Mouse (Mus musculus): ENCODE data around the gene Rpl7l1. TPM values are rescaled to one million over a fixed set of nuclear protein-coding genes. Genes with fewer than 3 reads are reported as not detected.

Rpl7l1 gene
- polyA plus RNA-seq, 1 experiment from 2014 or later, result 171 TPM

DNA sequence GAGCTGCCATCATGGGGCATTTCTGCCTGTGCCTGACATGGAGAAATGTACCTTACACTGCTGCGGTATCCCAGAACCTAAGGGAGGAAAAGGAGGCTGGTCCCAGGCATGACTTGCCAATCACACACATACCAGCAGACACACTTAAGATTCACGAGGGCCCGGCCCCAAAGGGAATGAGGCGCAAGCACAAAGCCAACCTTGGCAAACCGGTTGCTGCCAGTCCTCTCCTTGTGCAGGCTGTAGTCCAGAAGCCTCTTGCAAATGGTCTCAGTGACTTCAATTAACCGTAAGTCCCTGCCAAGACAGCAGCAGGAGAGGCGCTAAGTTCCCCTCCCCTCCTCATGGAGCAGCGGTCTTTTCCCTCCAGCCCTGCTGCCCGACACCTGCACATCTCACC lies 39.5 kb downstream of the Rpl7l1 start:
- no peaks in the 10 kb centered on the region for H3K4me1 ChIP-seq (ENCODE audit: insufficient read depth)
- no peak overlapping the region for H3K27ac ChIP-seq (ENCODE audit: low read depth)
- ATAC-seq (ENCODE audit: insufficient read depth) (no peak), DNase-seq (no peak)
- no peak overlapping the region for H3K9ac ChIP-seq
- peaks cover 47% of the 10 kb centered on the region for H3K36me3 ChIP-seq (ENCODE audit: insufficient read depth)
- no peaks in the 10 kb centered on the region for H3K27me3 ChIP-seq (ENCODE audit: insufficient read depth, low read length)
- no peak for TF ChIP-seq CTCF (IDR thresholded peaks at IDR 0.05; ENCODE audit: low read depth)
- H3K4me2 ChIP-seq, result no peak overlapping the region
- 83% methylated on average over 9 of the region's 9 CpGs for WGBS
- no peaks in the 10 kb centered on the region for H3K9me3 ChIP-seq (ENCODE audit: low read depth, low read length)
- no peak overlapping the region for H3K4me3 ChIP-seq (ENCODE audit: low read depth, low read length)

DNA sequence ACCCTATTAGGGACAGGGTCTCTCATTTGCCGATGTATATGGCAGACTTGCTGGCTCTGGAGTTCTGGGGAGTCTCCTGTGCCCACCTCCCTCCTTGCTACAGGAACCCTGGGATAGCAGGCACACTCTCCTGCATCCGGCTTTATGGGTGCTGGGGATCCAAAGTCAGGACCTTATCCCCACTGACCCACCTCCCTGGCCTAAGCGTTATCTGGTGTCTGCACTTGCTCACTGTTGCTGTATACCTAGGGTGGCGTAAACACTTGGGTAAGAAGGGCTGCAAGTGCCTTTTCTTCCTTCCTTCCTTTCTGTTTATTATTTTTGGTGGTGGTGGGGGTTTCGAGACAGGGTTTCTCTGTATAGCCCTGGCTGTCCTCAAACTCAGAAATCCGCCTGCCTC lies 41.2 kb downstream of the Rpl7l1 start:
- WGBS, result 84% methylated on average over 6 of the region's 6 CpGs

DNA sequence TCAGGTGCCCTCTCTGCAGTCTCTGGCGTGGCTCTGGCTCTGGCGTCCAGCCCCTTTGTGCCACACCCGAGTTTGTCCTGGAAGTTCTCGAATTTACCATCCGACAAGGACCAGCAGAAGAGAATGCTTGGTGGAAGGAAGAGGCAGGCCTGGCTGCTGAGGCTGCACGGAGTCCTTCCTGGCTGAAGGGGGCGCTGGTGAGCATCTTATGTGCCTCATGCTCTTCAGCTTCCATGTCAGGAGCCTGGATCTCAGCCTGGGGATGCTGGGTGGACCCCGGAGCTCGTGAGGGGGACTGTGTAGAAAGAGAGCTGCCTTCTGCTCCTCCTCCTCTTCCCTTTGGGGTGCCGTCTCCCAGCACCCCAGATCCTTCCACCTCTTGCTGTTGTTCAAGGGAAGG lies 46.3 kb downstream of the Rpl7l1 start:
- ATAC-seq (ENCODE audit: insufficient read depth) (no peak), DNase-seq (peak; percentile 48)
- no peak overlapping the region for H3K4me2 ChIP-seq
- H3K27me3 ChIP-seq (ENCODE audit: insufficient read depth, low read length), result no peaks in the 10 kb centered on the region
- 60% methylated on average over 9 of the region's 10 CpGs for WGBS
- peak; percentile 58 for TF ChIP-seq CTCF (IDR thresholded peaks at IDR 0.05; ENCODE audit: low read depth)
- H3K4me1 ChIP-seq (ENCODE audit: insufficient read depth), result no peaks in the 10 kb centered on the region
- H3K9me3 ChIP-seq (ENCODE audit: low read depth, low read length), result no peaks in the 10 kb centered on the region
- H3K27ac ChIP-seq (ENCODE audit: low read depth), result no peak overlapping the region
- H3K4me3 ChIP-seq (ENCODE audit: low read depth, low read length), result no peak overlapping the region
- H3K36me3 ChIP-seq (ENCODE audit: insufficient read depth), result peaks cover 23% of the 10 kb centered on the region
- no peak overlapping the region for H3K9ac ChIP-seq

More for the DNA sequence above, 41.2 kb downstream of the Rpl7l1 start:
- ATAC-seq (ENCODE audit: insufficient read depth), result no peak
- Histone ChIP-seq H3K4me3 (ENCODE audit: low read depth, low read length) (no peak overlapping the region), H3K27ac (ENCODE audit: low read depth) (no peak overlapping the region), H3K27me3 (ENCODE audit: insufficient read depth, low read length) (no peaks in the 10 kb centered on the region), H3K4me2 (no peak overlapping the region), H3K9me3 (ENCODE audit: low read depth, low read length) (no peaks in the 10 kb centered on the region), H3K9ac (no peak overlapping the region), H3K36me3 (ENCODE audit: insufficient read depth) (peaks cover 45% of the 10 kb centered on the region), H3K4me1 (ENCODE audit: insufficient read depth) (no peaks in the 10 kb centered on the region)
- no peak for TF ChIP-seq CTCF (IDR thresholded peaks at IDR 0.05; ENCODE audit: low read depth)
- no peak for DNase-seq

DNA sequence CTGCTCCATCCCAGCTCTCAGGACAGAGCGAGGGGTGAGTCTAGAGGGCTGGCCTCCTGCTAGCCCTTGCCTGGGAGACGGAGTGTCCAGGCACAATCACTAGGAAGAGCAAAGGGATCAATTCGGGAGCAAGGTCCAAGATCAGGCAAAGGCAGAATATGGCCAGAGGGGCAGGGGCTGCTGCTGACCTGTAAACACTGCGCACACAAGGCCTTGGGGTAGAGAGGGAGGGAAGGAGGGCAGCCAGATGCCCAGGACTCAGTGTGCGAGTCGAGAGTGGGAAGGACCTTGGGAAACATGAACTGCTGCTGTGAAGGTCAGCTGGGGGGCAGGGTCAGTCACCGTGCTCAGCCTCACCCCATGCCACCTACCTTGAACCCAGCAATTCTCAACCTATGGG lies 47.2 kb downstream of the Rpl7l1 start:
- 83% methylated on average over 7 of the region's 7 CpGs for WGBS
- Histone ChIP-seq H3K9ac (no peak overlapping the region), H3K36me3 (ENCODE audit: insufficient read depth) (peaks cover 21% of the 10 kb centered on the region), H3K9me3 (ENCODE audit: low read depth, low read length) (no peaks in the 10 kb centered on the region), H3K27me3 (ENCODE audit: insufficient read depth, low read length) (no peaks in the 10 kb centered on the region), H3K4me2 (no peak overlapping the region), H3K4me1 (ENCODE audit: insufficient read depth) (no peaks in the 10 kb centered on the region), H3K27ac (ENCODE audit: low read depth) (no peak overlapping the region), H3K4me3 (ENCODE audit: low read depth, low read length) (no peak overlapping the region)
- no peak for DNase-seq
- no peak for ATAC-seq (ENCODE audit: insufficient read depth)
- no peak for TF ChIP-seq CTCF (IDR thresholded peaks at IDR 0.05; ENCODE audit: low read depth)

DNA sequence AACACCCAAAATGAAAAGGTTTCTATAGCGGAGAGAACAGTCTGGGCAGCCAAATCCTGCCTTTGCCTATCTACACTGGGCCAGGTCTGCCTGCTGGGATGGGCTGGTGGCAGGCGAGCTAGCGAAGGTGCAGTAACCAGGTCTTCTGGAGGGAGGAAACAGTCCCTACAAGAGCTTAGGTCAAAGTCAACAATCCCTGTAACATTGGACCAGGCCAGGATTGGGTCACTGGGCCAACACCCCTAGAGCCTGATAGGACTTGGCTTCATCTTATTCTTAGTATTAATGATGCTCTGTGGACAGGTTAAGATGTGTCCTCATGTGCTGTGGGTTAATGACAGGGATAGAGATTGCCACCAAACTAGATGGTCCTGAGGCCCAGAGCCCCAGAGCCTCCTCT lies 48.4 kb downstream of the Rpl7l1 start:
- Histone ChIP-seq H3K4me3 (ENCODE audit: low read depth, low read length) (no peak overlapping the region), H3K27ac (ENCODE audit: low read depth) (no peak overlapping the region), H3K4me1 (ENCODE audit: insufficient read depth) (no peaks in the 10 kb centered on the region), H3K9me3 (ENCODE audit: low read depth, low read length) (no peaks in the 10 kb centered on the region), H3K27me3 (ENCODE audit: insufficient read depth, low read length) (peaks cover 6% of the 10 kb centered on the region; the same call in 1 of the 2 replicates), H3K9ac (no peak overlapping the region), H3K36me3 (ENCODE audit: insufficient read depth) (peaks cover 21% of the 10 kb centered on the region), H3K4me2 (no peak overlapping the region)
- no peak for TF ChIP-seq CTCF (IDR thresholded peaks at IDR 0.05; ENCODE audit: low read depth)
- WGBS, result 94% methylated on average over 3 of the region's 3 CpGs
- no peak for DNase-seq
- ATAC-seq (ENCODE audit: insufficient read depth), result no peak

- TF ChIP-seq CTCF (IDR thresholded peaks at IDR 0.05; ENCODE audit: low read depth), result no peak
- peak; percentile 45 for DNase-seq
- WGBS, result 16% methylated on average over 24 of the region's 24 CpGs
- Histone ChIP-seq H3K27me3 (ENCODE audit: insufficient read depth, low read length) (peaks cover 9% of the 10 kb centered on the region; the same call in 1 of the 2 replicates), H3K9ac (no peak within 1 kb of the TSS), H3K4me1 (ENCODE audit: insufficient read depth) (no peaks in the 10 kb centered on the region), H3K9me3 (ENCODE audit: low read depth, low read length) (no peaks in the 10 kb centered on the region), H3K36me3 (ENCODE audit: insufficient read depth) (peaks cover 14% of the 10 kb centered on the region; the same call in 1 of the 2 replicates), H3K4me3 (ENCODE audit: low read depth, low read length) (peak within 1 kb of the TSS; percentile 25), H3K27ac (ENCODE audit: low read depth) (no peak within 1 kb of the TSS), H3K4me2 (peak within 1 kb of the TSS; percentile 57)
- ATAC-seq (ENCODE audit: insufficient read depth), result peak; percentile 48; the same call in 1 of the 2 replicates
Observed at GRCm38 (mm10) chr17:46728904-46729318, 53.6 kb downstream of the Rpl7l1 start, which contains the start of gene Gnmt. TSS of gene Gnmt (minus strand) at chr17:46729168.

GRCm38 (mm10) chr17:46728496-46728895 lies 54.0 kb downstream of the Rpl7l1 start:
- no peak for DNase-seq
- Histone ChIP-seq H3K4me1 (ENCODE audit: insufficient read depth) (no peaks in the 10 kb centered on the region), H3K4me2 (peak overlapping the region; percentile 57), H3K9me3 (ENCODE audit: low read depth, low read length) (no peaks in the 10 kb centered on the region), H3K27ac (ENCODE audit: low read depth) (no peak overlapping the region), H3K36me3 (ENCODE audit: insufficient read depth) (peaks cover 17% of the 10 kb centered on the region; the same call in 1 of the 2 replicates), H3K4me3 (ENCODE audit: low read depth, low read length) (peak overlapping the region; percentile 25; the same call in 1 of the 2 replicates), H3K27me3 (ENCODE audit: insufficient read depth, low read length) (peaks cover 9% of the 10 kb centered on the region; the same call in 1 of the 2 replicates), H3K9ac (no peak overlapping the region)
- ATAC-seq (ENCODE audit: insufficient read depth), result no peak
- WGBS, result 39% methylated on average over 11 of the region's 11 CpGs
- TF ChIP-seq CTCF (IDR thresholded peaks at IDR 0.05; ENCODE audit: low read depth), result no peak

Measured in lung, embryonic 14.5 days (tissue).